Mouse (Mus musculus) c-Kit-positive CD71-positive TER-119-negative erythroid progenitor cells, embryonic 14.5 days (primary cell): ENCODE measurements at regions not wholly inside any gene's neighbourhood (a gene's known extent, or its start where the extent isn't known, plus 50 kb on each side); places are given as distances from the start of the nearest gene placed in this dataset.

Experiments
- DNase-seq: peaks from one replicate; pipeline ENCODE4 v3.0.0-alpha.2; 2013; ENCODE audit warnings: low read depth

GRCm38 (mm10) chr3:128415568-128415967 lies 519.4 kb upstream of the Fam241a start:
- DNase-seq: no peak

GRCm38 (mm10) chr3:128413481-128413880 lies 517.4 kb upstream of the Fam241a start:
- DNase-seq: no peak

GRCm38 (mm10) chr3:128412157-128412556 lies 516.0 kb upstream of the Fam241a start:
- DNase-seq: no peak

GRCm38 (mm10) chr3:128394805-128395204 lies 498.7 kb upstream of the Fam241a start:
- DNase-seq: no peak

GRCm38 (mm10) chr3:128380579-128380978 lies 484.5 kb upstream of the Fam241a start:
- DNase-seq: no peak

GRCm38 (mm10) chr3:128369521-128370127 lies 473.5 kb upstream of the Fam241a start:
- DNase-seq: no peak

GRCm38 (mm10) chr3:128362310-128362709 lies 466.2 kb upstream of the Fam241a start:
- no peak for DNase-seq

- DNase-seq: peak; percentile 2
These were observed 453.0 kb upstream of the Fam241a start for GRCm38 (mm10) chr3:128349123-128349522.

GRCm38 (mm10) chr3:128347782-128348574 lies 451.9 kb upstream of the Fam241a start:
- no peak for DNase-seq

GRCm38 (mm10) chr3:128337508-128337907 lies 441.4 kb upstream of the Fam241a start:
- no peak for DNase-seq

GRCm38 (mm10) chr3:128337031-128337430 lies 440.9 kb upstream of the Fam241a start:
- DNase-seq: peak; percentile 25

GRCm38 (mm10) chr3:128327677-128328076 lies 431.6 kb upstream of the Fam241a start:
- DNase-seq: no peak

- no peak for DNase-seq
These were observed 405.2 kb upstream of the Fam241a start for GRCm38 (mm10) chr3:128301312-128301711.

GRCm38 (mm10) chr3:128298110-128298509 lies 402.0 kb upstream of the Fam241a start:
- no peak for DNase-seq

GRCm38 (mm10) chr3:128287846-128288245 lies 391.7 kb upstream of the Fam241a start:
- DNase-seq: no peak

GRCm38 (mm10) chr3:128285214-128285613 lies 389.1 kb upstream of the Fam241a start:
- DNase-seq: no peak

GRCm38 (mm10) chr3:128280626-128281025 lies 384.5 kb upstream of the Fam241a start:
- no peak for DNase-seq

GRCm38 (mm10) chr3:128270576-128270975 lies 374.5 kb upstream of the Fam241a start:
- DNase-seq: no peak

- DNase-seq: no peak
These were observed 365.1 kb upstream of the Fam241a start for GRCm38 (mm10) chr3:128261208-128261607.

GRCm38 (mm10) chr3:128247816-128248215 lies 351.7 kb upstream of the Fam241a start:
- DNase-seq: peak; percentile 1

GRCm38 (mm10) chr3:128239813-128240421 lies 343.8 kb upstream of the Fam241a start:
- DNase-seq: no peak

GRCm38 (mm10) chr3:128230390-128230789 lies 334.3 kb upstream of the Fam241a start:
- no peak for DNase-seq

- DNase-seq: no peak
These were observed 330.9 kb upstream of the Fam241a start for GRCm38 (mm10) chr3:128226930-128227585.
